Mouse (Mus musculus): Measurements from ENCODE around the gene Thsd4. TPM values are rescaled to one million over a fixed set of nuclear protein-coding genes. Genes with fewer than 3 reads are reported as not detected.

Thsd4 gene
- polyA plus RNA-seq, 1 experiment from 2014 or later, result 1.8 TPM

DNA sequence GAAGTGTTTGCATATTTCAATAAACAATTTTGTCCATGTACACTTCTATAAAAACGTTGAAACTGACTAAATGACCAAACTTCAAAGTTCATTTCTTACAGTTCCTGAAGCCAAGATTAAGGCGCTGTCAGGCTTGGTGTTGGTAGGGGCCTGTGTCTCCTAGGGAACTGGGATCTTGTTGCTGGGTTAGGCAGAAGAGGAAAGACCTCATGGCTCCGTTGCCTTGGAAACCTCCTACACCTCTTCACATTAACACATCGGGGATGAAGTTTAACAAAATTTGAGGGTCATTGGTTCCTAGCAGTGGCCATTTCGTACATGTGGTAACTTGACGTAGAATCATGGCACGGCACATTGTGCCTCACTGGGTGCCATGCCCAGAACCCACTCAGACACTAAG lies 361.7 kb downstream of the Thsd4 start:
- ATAC-seq (no peak), DNase-seq (ENCODE audit: low read depth, low spot score) (no peak)
- CTCF ChIA-PET, result no interaction called here
- H3K27me3 ChIP-seq, result peaks cover 9% of the 10 kb centered on the region
- TF ChIP-seq CTCF (IDR thresholded peaks at IDR 0.05), result no peak
- in situ Hi-C loops (cut with MboI; ENCODE audit: low pct_unique_long_range_greater_than_20kb), result loop anchor here (25.0 kb wide), 1 partner anchor 448 kb away; no protein-coding TSS in a partner anchor
- POLR2A ChIA-PET, result no interaction called here

DNA sequence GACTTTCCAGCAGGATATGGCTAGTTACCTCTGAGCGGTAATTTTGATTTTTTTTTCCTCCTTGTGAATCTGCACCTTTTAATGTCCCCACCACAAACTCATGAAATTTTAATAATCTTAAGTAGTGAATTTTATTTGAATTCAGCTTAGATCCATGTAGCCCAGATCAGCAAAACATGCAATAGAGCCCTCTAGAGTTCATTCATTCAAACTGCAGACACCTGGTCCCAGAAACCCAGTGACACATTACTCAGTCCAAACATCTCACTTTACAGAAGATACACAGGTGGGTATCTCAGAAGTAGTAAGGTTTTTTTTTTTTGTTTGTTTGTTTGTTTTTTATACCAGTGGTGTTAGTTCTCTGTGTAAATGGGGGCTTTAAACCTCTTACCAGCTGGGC lies 368.9 kb downstream of the Thsd4 start:
- peak; percentile 58 for TF ChIP-seq CTCF (IDR thresholded peaks at IDR 0.05)
- in situ Hi-C loops (cut with MboI; ENCODE audit: low pct_unique_long_range_greater_than_20kb), result loop anchor here (25.0 kb wide), 1 partner anchor 441 kb away; no protein-coding TSS in a partner anchor
- DNase-seq (ENCODE audit: low read depth, low spot score) (no peak), ATAC-seq (no peak)
- ChIA-PET CTCF (no interaction called here), POLR2A (no interaction called here)
- H3K27me3 ChIP-seq, result peaks cover 13% of the 10 kb centered on the region

GRCm38 (mm10) chr9:60151897-60152627 lies 369.8 kb downstream of the Thsd4 start:
- TF ChIP-seq CTCF (IDR thresholded peaks at IDR 0.05), result no peak
- peaks cover 15% of the 10 kb centered on the region for H3K27me3 ChIP-seq
- in situ Hi-C loops (cut with MboI; ENCODE audit: low pct_unique_long_range_greater_than_20kb), result loop anchor here (25.0 kb wide), 1 partner anchor 440 kb away; no protein-coding TSS in a partner anchor
- ATAC-seq, result no peak
- DNase-seq (ENCODE audit: low read depth, low spot score), result no peak
- CTCF ChIA-PET, result no interaction called here
- POLR2A ChIA-PET, result no interaction called here

DNA sequence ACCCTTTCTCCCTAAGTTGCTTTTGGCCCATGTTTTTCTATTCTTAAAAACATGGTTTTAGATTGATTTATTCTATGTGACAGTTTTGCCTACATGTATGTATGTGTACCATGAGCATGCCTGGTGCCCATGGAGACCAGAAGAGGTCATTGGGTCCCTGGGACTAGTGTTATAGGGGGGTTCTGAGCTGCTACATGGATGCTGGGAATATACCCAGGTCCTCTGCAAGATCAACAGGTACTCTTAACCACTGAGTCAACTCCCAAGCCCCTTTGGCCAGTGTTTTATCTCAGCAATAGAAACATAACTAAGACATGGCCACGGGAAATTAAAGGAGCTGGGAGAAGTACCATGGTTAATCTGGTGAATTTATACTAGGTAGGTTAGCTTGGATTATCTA lies 371.3 kb downstream of the Thsd4 start:
- ChIA-PET CTCF (no interaction called here), POLR2A (no interaction called here)
- no peak for DNase-seq (ENCODE audit: low read depth, low spot score)
- no peak for ATAC-seq
- TF ChIP-seq CTCF (IDR thresholded peaks at IDR 0.05), result no peak
- in situ Hi-C loops (cut with MboI; ENCODE audit: low pct_unique_long_range_greater_than_20kb), result loop anchor here (25.0 kb wide), 1 partner anchor 438 kb away; no protein-coding TSS in a partner anchor
- H3K27me3 ChIP-seq, result peaks cover 16% of the 10 kb centered on the region

GRCm38 (mm10) chr9:60148988-60149387 lies 372.9 kb downstream of the Thsd4 start:
- CTCF ChIA-PET, result no interaction called here
- TF ChIP-seq CTCF (IDR thresholded peaks at IDR 0.05), result no peak
- peaks cover 19% of the 10 kb centered on the region for H3K27me3 ChIP-seq
- POLR2A ChIA-PET, result no interaction called here
- ATAC-seq, result no peak
- in situ Hi-C loops (cut with MboI; ENCODE audit: low pct_unique_long_range_greater_than_20kb), result no loop called here
- no peak for DNase-seq (ENCODE audit: low read depth, low spot score)

GRCm38 (mm10) chr9:60147401-60147800 lies 374.4 kb downstream of the Thsd4 start:
- peaks cover 19% of the 10 kb centered on the region for H3K27me3 ChIP-seq
- TF ChIP-seq CTCF (IDR thresholded peaks at IDR 0.05), result no peak
- CTCF ChIA-PET, result no interaction called here
- in situ Hi-C loops (cut with MboI; ENCODE audit: low pct_unique_long_range_greater_than_20kb), result no loop called here
- POLR2A ChIA-PET, result no interaction called here
- ATAC-seq, result no peak
- no peak for DNase-seq (ENCODE audit: low read depth, low spot score)

DNA sequence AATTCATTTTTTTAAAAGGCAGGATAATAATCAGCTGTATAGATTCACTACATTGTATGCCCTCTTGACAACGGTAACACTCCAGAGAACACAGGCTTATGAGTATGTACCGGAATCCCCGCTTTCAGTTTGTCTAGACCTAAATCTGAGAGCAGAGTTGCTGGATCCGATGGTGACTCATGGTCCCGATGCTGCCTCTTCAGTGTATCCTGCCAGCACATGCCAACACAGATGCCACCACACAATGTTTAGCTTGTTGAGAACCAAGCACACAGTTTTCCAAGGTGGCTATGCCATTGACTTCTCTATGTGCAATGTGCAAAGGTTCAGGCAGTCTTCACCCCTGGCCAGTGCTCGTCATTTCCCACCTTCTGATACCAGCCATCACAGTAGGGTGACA lies 378.0 kb downstream of the Thsd4 start:
- no peak for TF ChIP-seq CTCF (IDR thresholded peaks at IDR 0.05)
- ChIA-PET CTCF (no interaction called here), POLR2A (no interaction called here)
- ATAC-seq (no peak), DNase-seq (ENCODE audit: low read depth, low spot score) (no peak)
- peaks cover 32% of the 10 kb centered on the region for H3K27me3 ChIP-seq
- in situ Hi-C loops (cut with MboI; ENCODE audit: low pct_unique_long_range_greater_than_20kb), result no loop called here

DNA sequence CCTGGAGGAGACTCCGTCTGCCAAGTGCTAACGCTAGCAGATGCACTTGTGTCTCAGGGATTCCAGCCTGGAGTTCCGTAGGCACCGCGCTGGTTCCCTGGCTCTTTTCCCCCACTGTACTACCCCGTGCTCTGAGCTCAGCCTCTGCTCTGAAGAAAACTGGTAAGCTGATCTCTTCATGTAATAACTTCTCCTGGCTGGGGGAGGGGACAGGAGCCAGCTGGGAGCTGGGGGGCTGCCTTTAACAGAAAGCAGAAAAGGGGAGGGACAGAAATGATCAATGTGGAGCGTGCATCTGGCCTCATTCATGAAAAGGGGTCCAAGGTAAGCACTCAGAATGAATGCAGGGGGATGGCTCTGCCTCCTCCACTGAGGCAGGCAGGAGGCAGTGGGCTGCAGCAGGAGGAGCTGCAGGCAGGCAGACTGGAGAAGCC lies 380.7 kb downstream of the Thsd4 start:
- H3K27me3 ChIP-seq, result peaks cover 26% of the 10 kb centered on the region
- in situ Hi-C loops (cut with MboI; ENCODE audit: low pct_unique_long_range_greater_than_20kb), result no loop called here
- ChIA-PET CTCF (no interaction called here), POLR2A (no interaction called here)
- TF ChIP-seq CTCF (IDR thresholded peaks at IDR 0.05), result no peak
- DNase-seq (ENCODE audit: low read depth, low spot score), result no peak
- ATAC-seq, result no peak

DNA sequence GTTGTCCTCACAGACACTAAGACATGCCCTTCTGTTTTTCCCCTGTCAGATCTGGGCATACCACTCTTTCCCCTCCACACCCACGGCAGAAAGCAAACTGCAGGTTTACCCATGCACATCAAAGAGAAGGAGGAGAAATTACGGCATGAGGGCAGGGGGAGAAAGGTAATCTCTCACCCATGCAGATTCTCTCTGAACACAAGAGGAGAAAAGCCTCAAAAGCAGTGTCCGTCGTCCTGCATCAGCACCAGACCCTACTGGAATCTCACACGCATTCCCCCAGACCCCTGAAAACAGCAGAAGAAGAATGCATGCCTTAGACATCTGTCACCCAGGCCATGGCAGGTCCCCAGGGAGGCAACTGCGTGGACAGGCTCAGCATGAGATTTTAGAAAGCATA lies 381.4 kb downstream of the Thsd4 start:
- CTCF ChIA-PET, result no interaction called here
- no peak for TF ChIP-seq CTCF (IDR thresholded peaks at IDR 0.05)
- POLR2A ChIA-PET, result no interaction called here
- in situ Hi-C loops (cut with MboI; ENCODE audit: low pct_unique_long_range_greater_than_20kb), result no loop called here
- DNase-seq (ENCODE audit: low read depth, low spot score), result no peak
- no peak for ATAC-seq
- H3K27me3 ChIP-seq, result peaks cover 28% of the 10 kb centered on the region

GRCm38 (mm10) chr9:60139446-60139845 lies 382.4 kb downstream of the Thsd4 start:
- peaks cover 27% of the 10 kb centered on the region for H3K27me3 ChIP-seq
- TF ChIP-seq CTCF (IDR thresholded peaks at IDR 0.05), result no peak
- ChIA-PET CTCF (no interaction called here), POLR2A (no interaction called here)
- DNase-seq (ENCODE audit: low read depth, low spot score) (no peak), ATAC-seq (no peak)
- in situ Hi-C loops (cut with MboI; ENCODE audit: low pct_unique_long_range_greater_than_20kb), result no loop called here

GRCm38 (mm10) chr9:60129235-60129991 lies 392.4 kb downstream of the Thsd4 start:
- TF ChIP-seq CTCF (IDR thresholded peaks at IDR 0.05), result no peak
- ChIA-PET CTCF (no interaction called here), POLR2A (no interaction called here)
- DNase-seq (ENCODE audit: low read depth, low spot score) (no peak), ATAC-seq (no peak)
- in situ Hi-C loops (cut with MboI; ENCODE audit: low pct_unique_long_range_greater_than_20kb), result no loop called here
- H3K27me3 ChIP-seq, result peaks cover 2% of the 10 kb centered on the region
